Mouse (Mus musculus) limb, embryonic 12.5 days (tissue): ENCODE results near the gene Fam71e1. TPM values are rescaled to one million over a fixed set of nuclear protein-coding genes. Genes with fewer than 3 reads are reported as not detected.
A peak's percentile ranks its signal among the peaks of the same experiment; 100 is the strongest.

Experiments
- ATAC-seq: fragments of 200-750 bp; cut with Nextera tagmentation; 2 replicates; pipeline ENCODE4 v1.8.0; 2017; ENCODE audit warnings: low read depth, moderate TSS enrichment; ENCODE audit not compliant: insufficient number of reproducible peaks, insufficient read depth, low FRiP score, low TSS enrichment
- H3K27ac ChIP-seq: fragments of 300-500 bp; sonication (generic); 2 replicates; pipeline ENCODE4 v1.5.1; 2016; ENCODE audit warnings: mild to moderate bottlenecking, moderate library complexity
- H3K27me3 ChIP-seq: fragments of 300-500 bp; sonication (generic); 2 replicates; pipeline ENCODE4 v1.6.1; 2016; ENCODE audit warnings: mild to moderate bottlenecking, moderate library complexity
- H3K36me3 ChIP-seq: fragments of 300-500 bp; sonication (generic); 2 replicates; pipeline ENCODE4 v1.6.1; 2016; ENCODE audit warnings: mild to moderate bottlenecking, moderate library complexity
- H3K4me1 ChIP-seq: fragments of 300-500 bp; sonication (generic); replicated peaks from 2 replicates; pipeline ENCODE4 v1.6.1; 2016
- H3K4me2 ChIP-seq: fragments of 300-500 bp; sonication (generic); 2 replicates; pipeline ENCODE4 v1.6.1; 2016; ENCODE audit warnings: mild to moderate bottlenecking, moderate library complexity
- H3K4me3 ChIP-seq: fragments of 300-500 bp; sonication (generic); replicated peaks from 2 replicates; pipeline ENCODE4 v1.5.1; 2016; ENCODE audit warnings: mild to moderate bottlenecking
- H3K9ac ChIP-seq: fragments of 300-500 bp; sonication (generic); replicated peaks from 2 replicates; pipeline ENCODE4 v1.6.1; 2016; ENCODE audit warnings: mild to moderate bottlenecking, moderate library complexity
- H3K9me3 ChIP-seq: fragments of 300-500 bp; sonication (generic); 2 replicates; pipeline ENCODE4 v1.6.1; 2016; ENCODE audit warnings: mild to moderate bottlenecking, moderate library complexity
- WGBS: fragments of 180-500 bp; shearing (Covaris S2); methylation state at CpG from one replicate; pipeline ENCODE4 v1.1.7; 2016; 5-methylcytosine and 5-hydroxymethylcytosine counted together
- polyA plus RNA-seq: library from polyadenylated mRNA; unstranded; fragments of >200 nt; fragmentation: Nextera tagmentation; extraction: Ambion mirVana; gene quantifications from 2 replicates; pipeline ENCODE4 v1.2.1, GENCODE M21; 2016

Gene Fam71e1
- polyA plus RNA-seq, 1 experiment from 2014 or later = 19.0 TPM

GRCm38 (mm10) chr7:44538756-44539624, 42.6 kb downstream of the Fam71e1 start:
- H3K4me1 ChIP-seq = no peaks in the 10 kb centered on the region
- H3K4me2 ChIP-seq = no peak overlapping the region
- peaks cover 94% of the 10 kb centered on the region for H3K36me3 ChIP-seq
- 91% methylated on average over 41 of the region's 41 CpGs for WGBS
- no peak overlapping the region for H3K4me3 ChIP-seq
- H3K27me3 ChIP-seq = no peaks in the 10 kb centered on the region
- no peaks in the 10 kb centered on the region for H3K9me3 ChIP-seq
- no peak for ATAC-seq
- H3K9ac ChIP-seq = no peak overlapping the region
- H3K27ac ChIP-seq = no peak overlapping the region

GRCm38 (mm10) chr7:44542555-44542954, 46.2 kb downstream of the Fam71e1 start:
- H3K4me2 ChIP-seq = no peak overlapping the region
- ATAC-seq = no peak
- H3K27me3 ChIP-seq = no peaks in the 10 kb centered on the region
- no peak overlapping the region for H3K27ac ChIP-seq
- WGBS = 95% methylated on average over 11 of the region's 11 CpGs
- H3K4me3 ChIP-seq = no peak overlapping the region
- peaks cover 8% of the 10 kb centered on the region; the same call in 1 of the 2 replicates for H3K9me3 ChIP-seq
- peaks cover 7% of the 10 kb centered on the region for H3K4me1 ChIP-seq
- peaks cover 68% of the 10 kb centered on the region for H3K36me3 ChIP-seq
- no peak overlapping the region for H3K9ac ChIP-seq

DNA sequence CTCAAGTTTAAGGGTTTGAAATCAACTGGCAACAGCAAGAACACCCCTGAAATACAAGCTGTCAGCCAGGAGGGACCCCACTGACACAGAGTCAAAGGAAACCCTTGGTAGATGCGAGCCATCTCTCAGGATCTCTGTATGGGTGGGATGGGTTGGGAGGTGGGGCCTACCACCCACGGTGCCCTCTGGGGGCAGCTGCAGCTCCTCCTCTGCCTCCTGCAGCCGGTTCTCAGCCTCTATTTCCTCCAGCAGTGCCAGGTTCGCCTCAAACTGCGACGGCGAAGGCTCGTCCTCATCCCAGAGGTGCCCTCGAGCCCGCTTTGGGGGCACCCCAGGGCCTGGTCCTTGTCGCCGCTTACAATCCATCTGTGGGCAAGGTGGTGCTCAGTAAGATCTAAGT, 46.7 kb downstream of the Fam71e1 start:
- H3K9ac ChIP-seq = 0 out of 2 replicates have a peak overlapping the region, but pooled peaks have one; percentile 18
- 82% methylated on average over 12 of the region's 12 CpGs for WGBS
- peaks cover 63% of the 10 kb centered on the region for H3K36me3 ChIP-seq

GRCm38 (mm10) chr7:44546274-44546673, 49.9 kb downstream of the Fam71e1 start:
- Histone ChIP-seq H3K27ac (no peak overlapping the region), H3K9me3 (peaks cover 8% of the 10 kb centered on the region; the same call in 1 of the 2 replicates), H3K4me3 (no peak overlapping the region), H3K4me1 (peaks cover 13% of the 10 kb centered on the region), H3K4me2 (no peak overlapping the region), H3K36me3 (peaks cover 50% of the 10 kb centered on the region), H3K27me3 (no peaks in the 10 kb centered on the region), H3K9ac (no peak overlapping the region)
- WGBS = 95% methylated on average over 3 of the region's 3 CpGs
- no peak for ATAC-seq

More for the DNA sequence above, 46.7 kb downstream of the Fam71e1 start:
- ATAC-seq = no peak
- H3K4me1 ChIP-seq = peaks cover 12% of the 10 kb centered on the region
- H3K27me3 ChIP-seq = no peaks in the 10 kb centered on the region
- H3K9me3 ChIP-seq = peaks cover 8% of the 10 kb centered on the region; the same call in 1 of the 2 replicates
- H3K27ac ChIP-seq = no peak overlapping the region
- no peak overlapping the region for H3K4me3 ChIP-seq
- H3K4me2 ChIP-seq = no peak overlapping the region

- 96% methylated on average over 13 of the region's 13 CpGs for WGBS
- Histone ChIP-seq H3K4me2 (peak overlapping the region; percentile 76), H3K27ac (no peak overlapping the region), H3K9me3 (peaks cover 8% of the 10 kb centered on the region; the same call in 1 of the 2 replicates), H3K9ac (peak overlapping the region; percentile 68), H3K36me3 (peaks cover 50% of the 10 kb centered on the region), H3K4me3 (peak overlapping the region; percentile 68), H3K4me1 (peaks cover 13% of the 10 kb centered on the region), H3K27me3 (no peaks in the 10 kb centered on the region)
- no peak for ATAC-seq
Measured at GRCm38 (mm10) chr7:44547041-44547440, 50.7 kb downstream of the Fam71e1 start.

DNA sequence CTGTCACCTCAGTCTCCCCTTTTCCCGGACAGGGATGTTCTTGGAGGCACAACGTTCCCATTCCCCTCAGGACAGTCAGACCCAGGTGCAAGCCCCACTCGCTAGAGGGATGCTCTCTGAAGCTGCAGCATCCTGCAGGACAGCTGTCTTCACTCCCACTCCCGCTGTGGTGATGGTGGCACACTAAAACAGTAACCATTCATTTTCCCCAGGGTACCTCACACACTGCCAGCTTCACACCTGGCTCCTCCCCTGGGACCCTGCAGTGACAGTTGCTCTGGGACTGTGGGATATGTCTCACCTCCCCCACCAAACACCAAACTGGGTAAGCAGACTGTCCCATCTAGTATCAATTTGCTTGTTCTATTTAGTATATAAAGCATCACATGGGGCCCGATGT, 51.3 kb downstream of the Fam71e1 start:
- WGBS = 24% methylated on average over 5 of the region's 5 CpGs
- Histone ChIP-seq H3K27ac (no peak overlapping the region), H3K4me1 (peaks cover 17% of the 10 kb centered on the region), H3K27me3 (no peaks in the 10 kb centered on the region), H3K4me2 (peak overlapping the region; percentile 76), H3K9me3 (peaks cover 8% of the 10 kb centered on the region; the same call in 1 of the 2 replicates), H3K4me3 (peak overlapping the region; percentile 68), H3K9ac (peak overlapping the region; percentile 68), H3K36me3 (peaks cover 48% of the 10 kb centered on the region)
- ATAC-seq = no peak

GRCm38 (mm10) chr7:44548497-44549087, 52.2 kb downstream of the Fam71e1 start, which contains the start of gene Pold1:
Gene Pold1 (minus strand): TSS chr7:44548849.
- Histone ChIP-seq H3K9me3 (peaks cover 8% of the 10 kb centered on the region; the same call in 1 of the 2 replicates), H3K27me3 (no peaks in the 10 kb centered on the region), H3K4me1 (peaks cover 22% of the 10 kb centered on the region), H3K4me2 (peak within 1 kb of the TSS; percentile 76), H3K9ac (peak within 1 kb of the TSS; percentile 68), H3K36me3 (peaks cover 42% of the 10 kb centered on the region), H3K27ac (peak within 1 kb of the TSS; percentile 82), H3K4me3 (peak within 1 kb of the TSS; percentile 68)
- ATAC-seq = peak; percentile 91
- 0% methylated on average over 43 of the region's 43 CpGs for WGBS

- Histone ChIP-seq H3K27me3 (no peaks in the 10 kb centered on the region), H3K27ac (no peak overlapping the region), H3K9me3 (peaks cover 8% of the 10 kb centered on the region; the same call in 1 of the 2 replicates), H3K4me1 (peaks cover 22% of the 10 kb centered on the region), H3K4me2 (no peak overlapping the region), H3K36me3 (peaks cover 42% of the 10 kb centered on the region), H3K4me3 (no peak overlapping the region), H3K9ac (no peak overlapping the region)
- ATAC-seq = no peak
- WGBS = 93% methylated on average over 23 of the region's 23 CpGs
Measured at GRCm38 (mm10) chr7:44549621-44550408, 53.4 kb downstream of the Fam71e1 start.

DNA sequence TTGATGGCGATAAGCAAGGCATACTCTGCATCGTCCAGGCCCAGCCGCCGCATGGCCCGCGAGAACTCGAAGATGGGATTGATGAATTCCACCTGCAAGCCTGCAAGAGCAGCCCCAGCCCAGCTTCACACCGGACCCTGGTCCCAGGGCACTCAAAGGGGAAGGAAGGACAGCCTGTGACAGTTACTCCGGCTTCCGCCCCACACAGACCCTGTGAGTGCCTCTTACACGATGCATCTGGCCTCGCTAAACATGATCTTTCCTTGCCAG, 54.0 kb downstream of the Fam71e1 start:
- 97% methylated on average over 12 of the region's 12 CpGs for WGBS
- Histone ChIP-seq H3K27ac (no peak overlapping the region), H3K9me3 (peaks cover 8% of the 10 kb centered on the region; the same call in 1 of the 2 replicates), H3K4me1 (peaks cover 22% of the 10 kb centered on the region), H3K4me2 (no peak overlapping the region), H3K36me3 (peaks cover 42% of the 10 kb centered on the region), H3K4me3 (no peak overlapping the region), H3K27me3 (no peaks in the 10 kb centered on the region), H3K9ac (no peak overlapping the region)
- ATAC-seq = no peak
